Mouse (Mus musculus) mesoderm, embryonic 11.5 days (tissue): ENCODE data around the gene Pde4dip.

Experiments
- DNase-seq: peaks from one replicate; pipeline ENCODE4 v3.0.0-alpha.2; 2012; ENCODE audit warnings: low read depth, low spot score

Pde4dip gene

DNA sequence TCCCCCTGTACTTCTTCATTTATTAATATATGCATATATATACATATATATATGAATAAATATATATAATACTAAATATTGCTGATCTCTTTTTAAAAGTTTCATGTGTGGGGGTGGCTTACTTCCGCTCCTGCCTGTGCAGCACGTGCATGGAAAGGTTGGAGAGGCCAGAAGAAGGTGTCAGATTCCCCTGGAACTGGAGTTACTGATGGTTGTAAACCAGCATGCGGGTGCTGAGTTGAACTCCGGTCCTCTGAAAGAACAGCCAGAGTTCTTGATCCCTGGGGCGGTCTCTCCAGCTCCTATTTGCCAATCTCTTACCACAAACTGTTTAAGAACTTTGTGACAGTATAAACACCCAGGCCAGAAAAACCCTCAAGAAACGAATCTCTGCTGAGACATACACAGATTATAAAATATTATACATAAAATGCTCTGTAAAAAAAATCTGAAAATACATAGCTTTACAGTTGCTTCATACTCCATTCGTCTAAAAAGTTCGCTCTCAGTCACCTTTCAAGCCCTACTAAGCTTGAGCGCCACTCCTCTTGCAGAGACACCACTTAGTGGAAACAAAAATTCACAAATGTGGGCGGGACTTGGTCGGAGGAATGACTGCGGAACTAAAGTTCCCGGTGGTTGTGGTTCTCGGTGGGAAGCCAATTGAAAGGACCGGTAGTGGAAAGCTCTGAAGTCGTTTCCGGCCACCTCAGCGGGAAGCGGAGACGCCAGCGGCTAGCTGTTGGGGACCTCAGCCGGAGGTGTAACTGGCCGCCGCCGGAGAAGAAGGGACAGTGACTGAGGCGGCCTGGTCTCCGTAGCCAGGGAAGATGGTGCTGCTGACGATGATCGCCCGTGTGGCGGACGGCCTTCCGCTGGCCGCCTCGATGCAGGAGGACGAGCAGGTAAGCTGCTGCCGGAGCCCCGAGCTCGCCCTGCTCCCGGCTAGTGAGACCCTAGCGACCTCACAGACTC, 12.3 kb upstream of the Pde4dip start, which contains the start of gene Sec22b:
Gene Sec22b (plus strand): TSS at position 675 of the 975 bp plus-strand sequence.
- peak; percentile 93 for DNase-seq

DNA sequence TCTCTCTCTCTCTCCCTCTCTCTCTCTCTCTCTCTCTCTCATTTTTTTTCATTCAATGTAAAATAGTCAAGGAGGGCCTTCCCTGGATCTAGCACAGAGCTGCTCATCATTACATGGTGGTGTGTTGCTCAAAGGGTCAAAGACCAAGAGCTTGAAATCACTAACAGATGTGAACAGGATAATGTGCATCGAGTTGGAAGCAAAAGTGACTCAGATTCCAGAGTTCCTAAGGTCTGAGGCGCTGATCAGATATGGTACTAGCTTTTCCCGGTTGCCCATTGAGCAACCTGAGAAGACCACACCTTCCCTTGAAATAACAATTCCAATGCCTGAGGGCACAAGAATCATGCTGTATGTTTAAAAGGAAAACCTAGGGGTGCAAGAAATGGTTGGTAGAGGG, 9.9 kb upstream of the Pde4dip start:
- no peak for DNase-seq

DNA sequence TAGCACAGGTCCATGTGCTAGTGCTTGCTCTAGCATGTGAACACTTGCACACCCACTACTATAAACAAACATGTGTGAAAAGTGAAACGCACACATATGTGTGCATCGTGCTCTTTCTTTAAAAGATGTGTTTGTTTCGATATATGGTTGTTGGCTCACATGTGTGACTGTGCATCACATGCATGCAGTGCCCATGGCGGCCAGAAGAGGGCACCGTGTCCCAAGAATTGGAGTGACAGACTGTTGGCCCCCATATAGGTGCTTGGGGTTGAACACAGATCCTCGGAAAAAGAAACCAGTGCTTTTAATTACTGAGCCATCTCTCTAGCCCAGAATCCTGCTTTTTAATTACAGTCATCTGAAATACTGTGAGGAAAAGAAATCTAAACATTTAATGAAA, 6.2 kb upstream of the Pde4dip start:
- DNase-seq: no peak

DNA sequence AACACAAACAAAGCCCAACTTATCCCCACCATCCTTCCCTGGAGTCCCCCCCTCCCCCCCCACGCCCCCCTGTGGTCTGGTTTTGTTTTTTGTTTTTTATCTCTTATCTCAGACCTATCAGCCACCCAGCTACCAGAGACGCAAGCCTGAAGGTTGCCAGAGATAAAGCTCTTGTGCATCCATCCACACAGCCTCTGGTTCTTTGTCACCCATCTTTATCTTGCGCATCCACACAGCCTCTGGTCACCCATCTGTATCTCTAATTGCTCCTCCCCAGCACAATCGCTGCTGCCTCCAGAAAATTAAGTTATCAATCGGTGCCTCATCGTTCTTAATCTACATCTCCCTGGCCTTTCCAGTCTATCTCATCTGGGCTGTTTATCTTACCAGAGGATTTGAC, 1.7 kb upstream of the Pde4dip start:
- DNase-seq: no peak

DNA sequence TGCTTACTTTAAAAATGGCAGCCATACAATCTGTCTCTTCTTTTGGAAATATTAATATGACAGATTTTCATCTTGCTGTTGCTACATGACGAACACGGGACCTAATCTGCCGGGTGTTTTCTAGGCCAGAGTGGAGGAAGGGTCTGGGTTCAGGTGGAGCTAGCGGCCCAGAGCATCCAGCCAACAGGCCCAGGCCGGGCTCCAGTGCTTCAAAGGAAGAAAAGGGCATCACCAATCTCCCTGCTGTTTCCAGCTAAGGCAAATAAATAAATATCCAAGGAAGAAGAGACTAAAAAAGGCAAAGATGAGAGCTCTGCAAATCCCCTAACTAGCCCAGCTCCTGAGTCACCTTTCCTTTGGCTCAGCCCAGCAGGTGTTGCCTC, 731 bp downstream of the Pde4dip start:
- no peak for DNase-seq

DNA sequence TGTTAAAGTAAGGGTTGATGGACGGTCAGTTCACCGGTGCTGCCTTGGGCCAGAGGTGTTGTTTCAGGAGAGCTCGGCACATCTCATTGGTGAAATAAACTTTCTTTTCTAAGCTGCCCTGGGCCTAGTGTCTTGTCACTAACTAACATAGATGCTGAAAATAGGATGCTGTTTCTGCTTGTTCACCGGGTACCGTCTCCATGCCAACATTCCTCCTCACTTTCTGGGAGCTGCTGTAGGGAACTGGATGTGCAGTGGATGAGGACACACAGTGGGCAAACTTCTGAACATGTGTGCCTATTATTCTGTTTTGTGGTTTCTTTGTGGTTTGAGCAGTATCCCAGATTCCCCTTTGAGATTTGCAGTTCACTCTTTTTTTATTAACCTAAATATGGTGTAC, 6.9 kb downstream of the Pde4dip start:
- DNase-seq: no peak

DNA sequence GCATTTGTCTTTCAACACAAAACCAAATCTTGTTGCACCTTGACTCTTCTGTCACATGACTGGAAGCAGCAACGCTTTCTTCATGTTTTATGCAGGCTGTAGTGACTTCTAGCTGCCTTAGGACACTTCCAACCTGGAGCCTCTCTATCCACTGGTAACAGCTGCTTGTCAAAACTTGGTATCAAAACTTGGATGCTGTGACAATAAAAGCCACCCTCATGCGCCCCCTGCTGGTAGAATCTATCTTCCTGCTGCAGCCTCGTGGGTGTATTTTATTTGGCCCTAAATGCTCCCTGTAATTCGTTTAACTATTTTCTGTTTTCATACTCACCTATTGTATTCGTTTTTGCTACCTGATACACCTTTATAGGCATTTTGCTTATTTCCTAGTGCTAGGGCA, 9.3 kb downstream of the Pde4dip start:
- peak; percentile 76 for DNase-seq

DNA sequence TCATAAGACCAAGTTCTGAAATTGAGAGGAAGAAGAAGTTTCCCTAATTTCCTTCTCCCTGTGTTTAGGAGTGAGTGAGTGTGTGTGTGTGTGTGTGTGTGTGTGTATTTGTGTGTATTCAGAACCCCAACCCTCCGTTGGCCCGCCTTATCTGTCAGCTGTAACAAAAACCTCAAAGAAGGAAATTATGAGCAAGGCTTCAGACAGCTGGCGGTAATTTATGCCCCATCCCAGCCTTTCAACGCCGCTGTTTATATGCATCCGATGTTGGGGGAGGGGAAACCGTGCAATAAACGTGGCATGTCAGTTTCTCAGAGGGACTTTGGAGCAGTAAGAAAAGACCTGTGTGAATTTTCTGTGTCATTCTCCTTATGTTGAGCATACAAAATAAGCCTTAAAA, 12.2 kb downstream of the Pde4dip start:
- peak; percentile 59 for DNase-seq

DNA sequence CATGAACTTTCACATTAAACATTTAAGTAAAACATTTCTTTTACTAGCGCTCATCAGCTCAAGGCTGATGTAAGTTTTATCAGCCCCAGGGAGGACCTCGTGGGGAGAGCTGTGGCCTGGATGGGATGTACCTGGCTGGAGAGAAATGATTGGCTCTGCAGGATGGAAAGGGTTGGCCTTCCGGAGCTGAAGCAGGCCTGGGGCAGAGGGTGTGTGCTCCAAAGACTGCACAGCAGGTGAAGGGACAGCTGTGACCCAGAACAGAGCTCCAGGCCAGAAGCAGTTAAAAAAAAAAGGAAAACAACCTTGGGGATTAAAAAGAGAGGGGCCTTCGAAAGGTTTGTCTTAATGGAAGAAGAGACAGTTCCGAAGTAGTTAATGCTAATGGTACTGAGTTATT, 13.7 kb downstream of the Pde4dip start:
- DNase-seq: no peak

DNA sequence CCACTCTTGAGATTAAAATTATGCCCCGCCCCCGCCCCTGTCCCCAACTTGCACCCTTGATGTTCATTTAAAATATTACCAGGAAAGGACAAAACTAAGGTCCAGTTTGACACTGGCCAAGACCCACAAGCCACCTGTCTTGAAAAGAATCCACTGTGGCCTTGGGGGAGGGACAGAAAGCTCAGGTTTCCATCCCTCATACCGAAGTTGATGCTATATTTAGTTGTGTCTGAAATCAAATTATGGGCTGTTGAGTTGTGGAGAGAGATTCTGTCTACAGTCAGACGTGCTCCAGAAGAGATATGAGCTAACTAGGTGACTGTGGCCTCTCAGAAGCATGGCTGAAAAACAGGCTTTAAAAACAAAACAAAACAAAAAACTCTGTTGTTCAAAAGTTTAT, 18.8 kb downstream of the Pde4dip start:
- DNase-seq: no peak

DNA sequence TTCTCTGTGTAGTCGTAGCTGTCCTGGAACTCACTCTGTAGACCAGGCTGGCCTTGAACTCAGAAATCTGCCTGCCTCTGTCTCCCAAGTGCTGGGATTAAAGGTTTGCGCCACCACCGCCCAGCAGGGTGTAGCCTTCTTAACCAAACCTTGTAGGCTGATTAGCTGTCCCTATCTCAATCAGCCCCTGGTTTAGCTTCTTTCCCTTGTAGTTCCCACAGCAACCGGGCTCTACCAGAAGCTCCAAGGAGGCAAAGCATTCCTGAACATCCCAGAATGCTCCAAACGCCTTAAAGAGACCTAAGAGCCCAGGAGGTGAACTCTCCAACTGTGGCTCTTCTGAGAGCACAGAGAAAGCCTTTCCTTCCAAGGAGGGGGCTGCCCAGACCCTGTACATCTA, 19.8 kb downstream of the Pde4dip start:
- no peak for DNase-seq

DNA sequence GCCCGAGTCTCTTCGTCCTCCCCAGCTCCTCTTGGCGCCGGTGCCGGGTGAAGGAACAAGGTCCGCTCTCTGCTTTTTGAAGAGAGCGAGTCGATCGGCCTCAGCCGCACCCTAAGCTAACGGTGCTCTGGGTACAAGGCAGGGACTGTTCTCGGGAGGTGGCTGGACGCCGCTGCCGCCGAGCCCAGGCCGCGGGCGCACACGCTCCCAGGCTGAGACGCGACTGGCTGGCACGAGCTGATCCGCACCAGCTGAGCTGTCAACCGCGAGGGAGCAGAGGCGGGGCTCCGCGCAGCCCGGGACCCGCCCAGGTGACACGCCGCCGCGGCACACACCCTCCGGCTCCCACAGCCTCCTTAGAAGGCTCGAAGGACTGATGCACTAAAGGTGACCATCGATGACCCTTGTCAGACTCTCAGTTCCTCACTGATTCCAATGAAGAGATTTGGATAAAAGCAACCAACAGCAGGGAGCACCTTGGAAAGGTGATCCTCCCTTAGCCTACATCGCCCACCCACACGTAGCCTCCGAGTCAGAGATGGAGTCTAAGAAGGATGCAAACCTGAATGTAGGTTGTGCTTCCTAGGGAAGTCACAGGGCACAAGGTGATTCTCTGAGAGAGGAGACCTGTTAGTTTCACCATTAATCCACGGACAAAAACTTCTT, 20.4 kb downstream of the Pde4dip start:
- peak; percentile 50 for DNase-seq

DNA sequence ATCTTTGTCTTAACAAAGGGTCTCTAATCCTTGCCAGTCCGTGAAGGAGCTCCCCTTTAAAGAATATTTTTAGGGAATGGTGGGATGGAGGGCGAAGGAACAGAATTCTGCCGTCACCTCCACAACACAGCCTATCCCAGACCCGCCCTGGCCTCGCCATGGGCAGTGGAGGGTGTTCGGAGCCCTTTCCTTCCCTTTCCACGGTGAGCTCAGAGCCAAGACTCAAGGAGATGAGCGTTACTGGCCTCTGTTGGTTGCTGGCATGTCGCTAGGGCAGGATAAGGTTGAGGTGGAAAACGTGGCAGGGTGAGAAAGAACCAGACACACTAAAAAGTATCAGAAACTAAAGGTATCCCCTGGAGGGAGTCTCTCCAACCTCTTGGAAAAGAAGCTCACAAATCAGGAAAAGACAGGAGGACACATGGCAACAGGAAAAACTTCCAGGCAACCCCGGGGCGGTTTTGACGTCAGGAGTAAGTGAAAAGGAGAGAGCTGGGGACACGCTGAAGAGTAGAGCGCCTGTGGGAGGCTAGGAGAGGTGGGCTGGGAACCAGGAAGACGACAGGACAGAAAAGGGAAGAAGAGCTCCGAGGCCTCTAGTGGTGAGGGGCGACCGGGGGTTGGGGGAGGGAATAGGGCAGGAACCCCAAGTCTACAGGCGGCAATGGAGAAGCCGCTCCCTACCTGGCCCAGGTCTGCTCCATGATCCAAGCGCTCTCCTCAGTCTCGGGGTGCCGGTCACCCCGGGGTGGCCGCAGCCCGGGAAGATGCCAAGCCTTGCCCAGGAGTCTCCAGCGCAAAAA, 21.1 kb downstream of the Pde4dip start:
- DNase-seq: no peak

DNA sequence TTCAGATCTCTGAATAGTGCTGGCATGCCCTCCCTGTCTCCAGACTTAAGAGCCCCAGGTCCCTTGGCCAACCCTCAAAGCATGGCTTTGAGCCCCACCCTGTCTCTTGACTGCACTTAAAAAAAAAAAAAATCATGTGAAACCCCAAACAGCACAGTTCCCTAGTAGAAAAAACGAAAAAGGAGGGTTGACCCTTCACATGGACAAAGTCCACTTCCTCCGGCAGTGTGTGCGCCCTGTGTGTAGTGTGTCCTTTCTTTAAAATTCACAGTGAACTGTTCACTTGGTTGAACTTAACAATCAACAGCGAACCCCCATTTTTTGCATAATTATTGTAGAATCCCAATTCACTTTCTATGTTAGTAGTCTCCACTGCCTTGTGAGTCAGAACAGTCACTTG, 21.8 kb downstream of the Pde4dip start:
- no peak for DNase-seq

DNA sequence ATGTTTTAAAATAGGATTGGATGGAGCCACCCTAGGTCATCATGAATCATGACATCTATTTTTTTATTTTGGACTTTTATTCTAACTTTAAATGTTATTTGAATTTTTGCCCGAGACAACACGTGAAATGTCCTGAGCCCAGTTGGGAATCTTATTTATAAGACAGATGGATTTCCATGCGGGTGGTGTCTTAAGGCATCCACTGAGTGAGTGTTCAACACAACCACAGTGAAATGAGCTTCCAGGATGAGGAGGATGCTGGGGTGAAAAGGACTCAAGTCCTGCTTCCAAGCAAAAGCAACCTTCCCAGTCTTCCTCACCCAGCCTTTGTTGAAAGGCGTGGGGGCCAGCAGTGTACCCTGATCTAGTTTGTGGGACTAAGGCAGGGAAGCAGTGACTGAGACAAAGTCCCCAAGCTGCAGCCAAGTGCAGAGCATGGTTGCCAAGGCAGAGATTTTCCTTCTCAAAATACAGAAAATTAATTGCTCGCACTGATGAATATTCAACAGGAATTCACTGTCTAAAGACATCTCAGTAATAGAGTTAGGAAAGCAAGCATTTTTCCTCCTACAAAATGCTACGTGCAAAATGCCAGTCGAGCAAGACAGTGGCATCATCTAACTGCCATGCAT, 27.6 kb downstream of the Pde4dip start:
- no peak for DNase-seq

DNA sequence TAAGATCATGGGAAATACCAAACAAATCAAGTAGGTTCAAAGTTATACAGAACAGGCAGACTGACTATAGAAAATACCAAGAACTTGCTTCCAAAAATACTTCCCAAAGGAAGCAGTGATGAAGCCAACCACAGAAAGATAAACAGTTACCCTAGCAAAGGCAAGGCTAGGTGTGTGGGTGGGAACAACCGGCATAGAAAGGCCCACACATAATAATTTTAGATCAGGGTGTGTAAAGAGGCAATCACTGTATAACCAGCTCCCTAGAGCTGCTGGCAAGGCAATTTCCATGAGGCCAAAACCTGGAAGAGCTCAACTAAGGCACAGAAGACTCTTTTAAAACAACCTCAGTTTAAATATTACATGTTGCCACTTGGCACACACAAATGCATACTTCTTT, 29.1 kb downstream of the Pde4dip start:
- DNase-seq: no peak

DNA sequence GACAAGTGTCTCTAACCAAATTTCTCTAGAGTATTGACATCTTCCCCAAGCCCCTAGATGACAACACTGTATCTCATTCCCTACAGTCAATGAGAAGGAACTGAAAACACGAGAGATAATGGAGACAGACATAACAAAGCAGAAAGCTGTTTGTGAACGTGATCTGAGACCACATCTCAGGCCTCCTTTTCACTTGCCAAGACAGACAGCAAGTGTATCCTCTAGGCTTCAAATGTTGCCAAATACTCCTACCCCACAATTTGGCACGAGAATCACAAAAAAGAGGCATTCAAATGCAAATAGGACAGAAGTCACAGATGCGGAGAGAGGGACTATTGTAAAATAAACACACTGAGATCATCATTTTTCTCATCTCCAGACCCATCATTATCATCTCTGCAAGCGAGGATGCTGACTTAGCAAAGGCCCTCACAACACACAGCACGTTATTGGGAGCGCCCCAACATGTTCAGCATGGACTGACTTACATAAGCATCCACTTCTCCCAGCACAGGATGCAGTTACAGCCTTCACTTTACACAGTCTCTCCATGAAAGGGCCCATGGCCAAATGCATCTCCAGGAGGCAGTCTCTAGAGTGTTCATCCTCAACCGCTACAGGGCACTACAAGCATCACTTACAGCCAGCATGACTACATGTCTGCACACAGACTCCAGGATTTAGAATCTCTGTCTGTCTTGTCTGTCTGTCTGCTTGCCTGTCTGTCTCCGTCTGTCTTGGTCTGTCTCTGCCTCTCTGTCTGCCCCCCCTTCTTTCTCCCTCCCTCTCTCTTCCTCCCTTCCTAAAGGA, 33.7 kb downstream of the Pde4dip start:
- no peak for DNase-seq

DNA sequence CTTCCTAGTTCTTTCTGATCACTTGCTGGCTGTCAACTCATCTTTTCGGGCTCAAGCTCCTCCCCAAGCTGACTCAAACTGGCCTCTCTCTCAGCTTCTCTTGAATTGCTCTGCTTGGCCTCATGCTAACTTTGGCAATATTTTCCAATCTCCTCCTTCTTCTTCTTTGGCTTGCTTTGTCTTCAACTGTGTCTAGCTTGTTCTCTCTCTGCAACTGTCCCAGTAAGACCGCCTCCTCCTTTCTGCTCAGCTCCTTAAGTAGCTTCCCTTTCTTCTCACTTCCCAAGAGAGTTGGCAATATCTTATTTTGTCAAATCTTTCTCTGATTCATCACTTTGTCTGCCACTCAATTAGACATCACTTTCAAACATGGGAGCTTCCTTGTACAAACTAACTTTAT, 36.7 kb downstream of the Pde4dip start:
- DNase-seq: no peak

DNA sequence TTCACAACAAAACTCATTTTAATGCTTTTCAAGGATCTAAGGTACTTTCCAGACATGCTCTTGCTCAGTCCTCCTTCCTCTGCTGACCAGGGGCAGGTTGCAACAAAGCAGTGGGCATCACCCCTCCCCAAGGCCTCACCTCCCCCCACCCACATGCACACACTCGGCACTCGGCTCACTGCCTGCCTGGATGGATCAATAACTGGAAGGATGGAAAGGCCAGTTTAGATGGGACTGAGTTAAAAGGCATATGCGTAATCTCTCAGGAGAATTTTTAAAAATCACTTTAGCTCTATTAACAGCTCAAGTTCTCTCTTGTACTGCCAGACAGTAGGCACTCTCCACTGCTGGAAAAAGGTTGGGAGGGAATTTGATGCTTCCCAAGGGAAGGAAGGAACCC, 40.9 kb downstream of the Pde4dip start:
- DNase-seq: no peak

DNA sequence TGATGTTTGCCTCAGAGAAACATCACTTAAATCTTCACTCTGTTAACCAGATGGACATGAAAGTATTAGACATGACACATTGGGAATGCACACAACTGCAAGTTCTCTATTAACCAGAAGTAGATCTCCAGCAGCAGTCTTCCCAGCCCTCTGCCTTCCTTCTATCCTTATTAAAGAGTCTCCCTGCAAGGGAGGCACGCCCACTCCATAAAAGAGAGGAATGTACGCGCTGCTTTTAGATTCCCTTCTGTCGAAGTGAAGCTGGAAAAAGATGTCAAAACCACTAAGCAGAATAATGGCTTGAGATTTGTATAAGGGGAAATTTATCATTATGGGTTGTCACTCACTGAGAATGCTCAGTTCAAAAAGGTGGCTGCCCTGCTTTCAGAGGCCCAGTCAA, 42.1 kb downstream of the Pde4dip start:
- DNase-seq: no peak

DNA sequence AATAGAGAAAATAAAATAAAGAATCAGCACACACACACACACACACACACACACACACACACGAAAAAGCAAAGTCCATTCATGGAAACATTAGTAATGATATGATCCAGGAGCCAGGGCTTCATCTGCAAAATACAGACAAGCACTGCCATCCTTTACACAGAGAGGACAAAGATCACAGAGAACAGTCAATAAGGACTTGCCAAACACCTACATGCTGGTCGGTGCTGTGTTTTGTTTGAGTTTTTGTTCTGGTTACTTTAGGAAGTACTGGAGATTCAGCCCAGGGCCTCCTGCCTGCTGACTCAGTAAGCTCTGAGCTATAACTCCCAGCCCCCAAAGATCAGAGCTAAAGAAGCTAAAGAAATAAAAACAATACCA, 43.7 kb downstream of the Pde4dip start:
- no peak for DNase-seq
